Mouse (Mus musculus): ENCODE measurements at regions not wholly inside any gene's neighbourhood (a gene's known extent, or its start where the extent isn't known, plus 50 kb on each side); places are given as distances from the start of the nearest gene placed in this dataset.

Small RNAs in the stretch of these regions (microRNA-seq; reads per million reads assigned to microRNA genes)
- 0 reads per million in 2 experiments for gene Gm22696

All from adrenal gland, postnatal 25 days (tissue).